Mouse (Mus musculus): ENCODE results near the gene Gm20605. TPM values are rescaled to one million over a fixed set of nuclear protein-coding genes. Genes with fewer than 3 reads are reported as not detected.

Gene Gm20605
- 10 to 100 TPM; 11.0 to 14.7 TPM for total RNA-seq (2021)
- long read RNA-seq, experiment 1, full-length matches to known transcripts = 3 of 15 reads
- long read RNA-seq, experiment 1, partial matches to known transcripts = 2 of 15 reads
- long read RNA-seq, experiment 1, other reads (novel, unspliced or antisense) = 10 of 15 reads
- long read RNA-seq, experiment 2, full-length matches to known transcripts = 3 of 4 reads
- long read RNA-seq, experiment 2, partial matches to known transcripts = 0 of 4 reads
- long read RNA-seq, experiment 2, other reads (novel, unspliced or antisense) = 1 of 4 reads

- peak; percentile 96 to 100 for DNase-seq (ENCODE audit: low spot score in 2 of 2)
Measured at GRCm38 (mm10) chr5:137628498-137629305, at the start of gene Gm20605, which contains the start of the genes Fbxo24 and Lrch4. Gene Gm20605 (plus strand): TSS chr5:137629175. Gene Fbxo24 (minus strand): TSS chr5:137629002. Gene Lrch4 (plus strand): TSS chr5:137629121.

GRCm38 (mm10) chr5:137580246-137580645, 48.7 kb upstream of the Gm20605 start:
- no peak for DNase-seq (ENCODE audit: low spot score in 2 of 2)

GRCm38 (mm10) chr5:137582702-137583101, 46.3 kb upstream of the Gm20605 start:
- DNase-seq (ENCODE audit: low spot score in 2 of 2) = no peak

GRCm38 (mm10) chr5:137583670-137584169, 45.3 kb upstream of the Gm20605 start:
- peak; percentile 64 to 74 for DNase-seq (ENCODE audit: low spot score in 2 of 2)

- peak; percentile 56 to 70 for DNase-seq (ENCODE audit: low spot score in 2 of 2)
Measured at GRCm38 (mm10) chr5:137584976-137585375, 44.0 kb upstream of the Gm20605 start.

- no peak for DNase-seq (ENCODE audit: low spot score in 2 of 2)
Measured at GRCm38 (mm10) chr5:137590507-137590906, 38.5 kb upstream of the Gm20605 start.

- no peak for DNase-seq (ENCODE audit: low spot score in 2 of 2)
Measured at GRCm38 (mm10) chr5:137595921-137596320, 33.1 kb upstream of the Gm20605 start.

GRCm38 (mm10) chr5:137596601-137597261, 32.2 kb upstream of the Gm20605 start:
- no peak for DNase-seq (ENCODE audit: low spot score in 2 of 2)

- DNase-seq (ENCODE audit: low spot score in 2 of 2) = no peak
Measured at GRCm38 (mm10) chr5:137597625-137598024, 31.4 kb upstream of the Gm20605 start.

GRCm38 (mm10) chr5:137598100-137598826, 30.7 kb upstream of the Gm20605 start:
- no peak for DNase-seq (ENCODE audit: low spot score in 2 of 2)

GRCm38 (mm10) chr5:137599600-137599999, 29.4 kb upstream of the Gm20605 start:
- DNase-seq (ENCODE audit: low spot score in 2 of 2) = no peak

- no peak for DNase-seq (ENCODE audit: low spot score in 2 of 2)
Measured at GRCm38 (mm10) chr5:137600281-137600618, 28.7 kb upstream of the Gm20605 start.

- peak; percentile 96 to 98 for DNase-seq (ENCODE audit: low spot score in 2 of 2)
Measured at GRCm38 (mm10) chr5:137600619-137601364, 28.2 kb upstream of the Gm20605 start, which contains the start of gene Mospd3. Gene Mospd3 (minus strand): TSS chr5:137601058.

GRCm38 (mm10) chr5:137601365-137601729, 27.6 kb upstream of the Gm20605 start:
- no peak for DNase-seq (ENCODE audit: low spot score in 2 of 2)

GRCm38 (mm10) chr5:137607860-137608653, 20.9 kb upstream of the Gm20605 start:
- DNase-seq (ENCODE audit: low spot score in 2 of 2) = no peak

- DNase-seq (ENCODE audit: low spot score in 2 of 2) = no peak
Measured at GRCm38 (mm10) chr5:137608654-137609190, 20.3 kb upstream of the Gm20605 start.

GRCm38 (mm10) chr5:137609292-137609691, 19.7 kb upstream of the Gm20605 start:
- DNase-seq (ENCODE audit: low spot score in 2 of 2) = no peak

- no peak for DNase-seq (ENCODE audit: low spot score in 2 of 2)
Measured at GRCm38 (mm10) chr5:137610056-137610455, 18.9 kb upstream of the Gm20605 start.

Data from layer of hippocampus, postnatal 14 days (tissue).